Mouse (Mus musculus) liver, embryonic 14.5 days (tissue): ENCODE measurements around the gene Rab12. TPM values are rescaled to one million over a fixed set of nuclear protein-coding genes. Genes with fewer than 3 reads are reported as not detected.
A peak's percentile ranks its signal among the peaks of the same experiment; 100 is the strongest.

Experiments
- ATAC-seq: fragments of 200-750 bp; cut with Nextera tagmentation; 2 replicates; pipeline ENCODE4 v1.8.0; 2017; ENCODE audit warnings: moderate number of reproducible peaks, mild to moderate bottlenecking, moderate library complexity; ENCODE audit not compliant: insufficient read depth
- DNase-seq, 3 experiments: peaks; one replicate each; pipeline ENCODE4 v3.0.0-alpha.2; 2012 to 2013; ENCODE audit warnings: low read depth in 3 of 3, low spot score in 3 of 3
- H3K27ac ChIP-seq: fragments of 300-500 bp; sonication (generic); 2 replicates; pipeline ENCODE4 v1.5.1; 2014; ENCODE audit warnings: moderate library complexity, mild to moderate bottlenecking, control low read depth, inconsistent platforms
- H3K27me3 ChIP-seq: fragments of 300-500 bp; sonication (generic); 2 replicates; pipeline ENCODE4 v1.6.1; 2014; ENCODE audit warnings: mild to moderate bottlenecking, low read length, moderate library complexity; ENCODE audit not compliant: control insufficient read depth, insufficient read depth
- H3K36me3 ChIP-seq: fragments of 300-500 bp; sonication (generic); replicated peaks from 2 replicates; pipeline ENCODE4 v1.6.1; 2014; ENCODE audit warnings: low read depth; ENCODE audit not compliant: control insufficient read depth, insufficient read depth
- H3K4me1 ChIP-seq, 2 experiments: fragments of 200-500 bp in 1 of 2; fragments of 300-500 bp in 1 of 2; sonication (generic) in 1 of 2; replicated peaks; 2 replicates each; pipeline ENCODE4 v1.6.1; 2012 to 2014; ENCODE audit warnings: antibody characterized with exemption in 1 of 2, inconsistent platforms in 1 of 2, low read length in 1 of 2; ENCODE audit not compliant: control insufficient read depth in 2 of 2, insufficient read depth in 2 of 2
- H3K4me2 ChIP-seq: fragments of 300-500 bp; sonication (generic); 2 replicates; pipeline ENCODE4 v1.6.1; 2014; ENCODE audit warnings: low read depth, mild to moderate bottlenecking, control low read depth, moderate library complexity
- H3K4me3 ChIP-seq, 2 experiments: fragments of 200-500 bp in 1 of 2; fragments of 300-500 bp in 1 of 2; sonication (generic) in 1 of 2; 2 replicates each; pipeline ENCODE4 v1.5.1; 2012 to 2014; ENCODE audit warnings: low read depth in 2 of 2, low read length in 2 of 2, mild to moderate bottlenecking in 2 of 2, control low read depth in 1 of 2, inconsistent platforms in 1 of 2, moderate library complexity in 1 of 2; ENCODE audit not compliant: insufficient read depth in 1 of 2
- H3K9ac ChIP-seq: fragments of 300-500 bp; sonication (generic); replicated peaks from 2 replicates; pipeline ENCODE4 v1.6.1; 2014; ENCODE audit warnings: mild to moderate bottlenecking, control low read depth, moderate library complexity
- H3K9me3 ChIP-seq: fragments of 300-500 bp; sonication (generic); 2 replicates; pipeline ENCODE4 v1.6.1; 2016; ENCODE audit warnings: low read length, mixed read lengths; ENCODE audit not compliant: control insufficient read depth
- CTCF ChIP-seq: IDR thresholded peaks from 2 replicates; pipeline ENCODE4 v1.5.1; 2016; ENCODE audit warnings: antibody characterized with exemption, low read depth, control low read depth
- EP300 ChIP-seq: IDR thresholded peaks from 2 replicates; pipeline ENCODE4 v1.6.1; 2016; ENCODE audit warnings: antibody characterized with exemption, low read depth
- WGBS: fragments of 180-500 bp; shearing (Covaris S2); extraction: QIAGEN DNeasy Blood & Tissue Kit; methylation state at CpG from one replicate; pipeline ENCODE4 v1.1.7; 2014; ENCODE audit not compliant: insufficient replicate concordance; 5-methylcytosine and 5-hydroxymethylcytosine counted together
- polyA plus RNA-seq, 2 experiments: library from polyadenylated mRNA; depleted of rRNA in 1 of 2; stranded (reverse) in 1 of 2; unstranded in 1 of 2; fragments of >200 nt; fragmentation: Nextera tagmentation in 1 of 2; extraction: Ambion mirVana in 1 of 2; gene quantifications; 2 replicates each; pipeline versions ENCODE4 v1.2.1 to v1.2.3; 2012 to 2014

Rab12 gene
- polyA plus RNA-seq, 2 experiments: 5.4 to 8.4 TPM

DNA sequence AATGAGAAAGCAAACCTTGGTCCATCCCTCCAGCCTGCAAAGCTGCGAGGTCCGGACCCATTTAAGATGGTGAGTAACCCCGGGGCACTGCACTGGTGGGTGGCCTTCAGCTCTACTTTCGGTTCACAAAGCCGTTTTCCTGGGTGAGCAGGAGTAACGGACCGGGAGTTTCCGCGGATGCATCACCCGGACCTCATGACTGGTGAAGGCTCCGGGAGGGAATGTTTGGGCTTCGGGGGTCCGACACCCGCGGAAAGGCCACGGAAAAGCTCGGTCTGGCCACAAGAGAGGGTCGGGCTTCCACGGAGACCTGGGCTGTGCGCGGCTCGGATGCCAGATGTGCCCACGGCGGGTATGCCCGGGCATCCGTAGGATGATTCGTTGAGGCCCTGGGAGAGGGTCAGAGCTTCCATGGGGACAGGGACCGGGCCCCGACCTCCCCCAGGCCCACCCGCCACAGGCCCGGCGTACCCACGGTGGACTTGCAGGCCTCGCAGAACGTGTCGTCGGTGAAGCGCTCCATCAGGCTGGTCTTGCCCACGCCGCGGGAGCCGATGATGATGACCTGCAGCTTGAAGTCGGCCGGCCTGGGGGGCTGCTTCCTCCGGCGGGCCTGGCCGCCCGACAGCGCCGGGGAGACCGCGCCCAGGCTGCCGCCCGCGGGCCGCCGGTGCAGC lies 514 bp downstream of the Rab12 start:
- peak overlapping the region; percentile 88 to 98 for H3K4me3 ChIP-seq
- H3K9ac ChIP-seq: peak overlapping the region; percentile 93
- H3K27me3 ChIP-seq: no peaks in the 10 kb centered on the region
- no peak for TF ChIP-seq CTCF
- TF ChIP-seq EP300: no peak
- peak; percentile 15 to 27 (median 22) for DNase-seq
- peaks cover 6% of the 10 kb centered on the region in 2 experiments; a peak in 2 of 4 replicates for H3K4me1 ChIP-seq
- ATAC-seq: peak; percentile 73
- H3K4me2 ChIP-seq: peak overlapping the region; percentile 84
- H3K36me3 ChIP-seq: no peaks in the 10 kb centered on the region
- WGBS: under 1% methylated on average over 55 of the region's 57 CpGs
- H3K9me3 ChIP-seq: no peaks in the 10 kb centered on the region
- H3K27ac ChIP-seq: no peak overlapping the region

GRCm38 (mm10) chr17:66516953-66517352 lies 2.6 kb downstream of the Rab12 start:
- H3K9me3 ChIP-seq: no peaks in the 10 kb centered on the region
- no peaks in the 10 kb centered on the region for H3K27me3 ChIP-seq
- no peaks in the 10 kb centered on the region for H3K36me3 ChIP-seq
- peaks cover 6% of the 10 kb centered on the region in 2 experiments; a peak in 2 of 4 replicates for H3K4me1 ChIP-seq
- TF ChIP-seq EP300: no peak
- no peak overlapping the region for H3K9ac ChIP-seq
- DNase-seq: no peak
- ATAC-seq: no peak
- H3K4me2 ChIP-seq: no peak overlapping the region
- WGBS: 73% methylated on average over 4 of the region's 4 CpGs
- no peak overlapping the region for H3K4me3 ChIP-seq
- H3K27ac ChIP-seq: no peak overlapping the region

- no peak overlapping the region for H3K4me3 ChIP-seq
- peaks cover 6 to 8% of the 10 kb centered on the region in 2 experiments; a peak in 2 of 4 replicates for H3K4me1 ChIP-seq
- no peak overlapping the region for H3K9ac ChIP-seq
- TF ChIP-seq CTCF (no peak), EP300 (no peak)
- no peaks in the 10 kb centered on the region for H3K36me3 ChIP-seq
- H3K9me3 ChIP-seq: no peaks in the 10 kb centered on the region
- H3K27ac ChIP-seq: no peak overlapping the region
- no peak overlapping the region for H3K4me2 ChIP-seq
- H3K27me3 ChIP-seq: no peaks in the 10 kb centered on the region
- ATAC-seq (no peak), DNase-seq (no peak)
- WGBS: 58% methylated on average over 10 of the region's 10 CpGs
Observed at GRCm38 (mm10) chr17:66514288-66514995, 5.1 kb downstream of the Rab12 start.

DNA sequence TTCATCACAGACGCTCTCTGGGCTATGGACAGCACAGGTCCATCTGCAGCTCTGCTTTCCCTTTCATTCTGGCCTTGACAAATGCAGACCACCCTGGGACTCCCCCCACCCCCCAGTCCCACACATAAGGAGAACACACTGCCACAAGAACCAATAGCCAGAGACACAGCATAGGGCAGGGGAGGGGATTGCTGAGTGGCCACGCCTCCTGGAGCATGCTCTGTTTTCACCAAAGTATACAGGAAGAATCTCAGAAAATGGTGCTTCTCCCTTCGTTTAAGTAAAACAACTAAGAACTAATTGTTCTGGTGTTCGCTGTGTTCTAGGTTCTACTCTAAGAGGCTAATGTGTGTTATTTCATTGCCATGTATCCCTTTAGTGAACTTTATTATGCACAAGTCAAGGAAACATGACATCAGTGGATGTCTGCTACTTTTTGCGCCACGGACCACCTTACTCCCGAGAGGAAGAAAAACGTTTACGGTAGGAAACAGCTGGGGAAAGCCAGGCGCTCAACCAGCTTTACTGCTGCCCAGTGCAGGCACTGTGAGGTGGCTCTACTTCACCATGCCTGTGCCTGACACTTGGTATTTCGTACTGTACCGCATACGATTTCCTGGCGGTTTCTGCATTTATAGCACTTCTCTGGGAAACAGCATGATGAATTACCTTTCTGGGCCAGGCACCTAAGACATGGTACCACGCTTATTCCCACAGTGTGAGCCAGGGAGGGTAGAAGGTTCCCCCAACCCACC lies 7.2 kb downstream of the Rab12 start:
- WGBS: 61% methylated on average over 15 of the region's 15 CpGs
- ATAC-seq: no peak
- Histone ChIP-seq H3K27me3 (no peaks in the 10 kb centered on the region), H3K27ac (no peak overlapping the region), H3K4me1 (peaks cover 0 to 1% of the 10 kb centered on the region in 2 experiments; a peak in 1 of 4 replicates), H3K36me3 (no peaks in the 10 kb centered on the region), H3K4me3 (no peak overlapping the region), H3K9ac (no peak overlapping the region), H3K4me2 (0 out of 2 replicates have a peak overlapping the region, but pooled peaks have one; percentile 14), H3K9me3 (no peaks in the 10 kb centered on the region)
- no peak for DNase-seq
- TF ChIP-seq CTCF (no peak), EP300 (no peak)

GRCm38 (mm10) chr17:66510221-66510683 lies 9.3 kb downstream of the Rab12 start:
- H3K9ac ChIP-seq: no peak overlapping the region
- TF ChIP-seq CTCF (no peak), EP300 (no peak)
- H3K36me3 ChIP-seq: no peaks in the 10 kb centered on the region
- no peak overlapping the region for H3K4me3 ChIP-seq
- ATAC-seq (no peak), DNase-seq (no peak)
- no peaks in the 10 kb centered on the region for H3K9me3 ChIP-seq
- no peak overlapping the region for H3K4me2 ChIP-seq
- H3K4me1 ChIP-seq: peaks cover 0 to 1% of the 10 kb centered on the region in 2 experiments; a peak in 1 of 4 replicates
- no peak overlapping the region for H3K27ac ChIP-seq
- no peaks in the 10 kb centered on the region for H3K27me3 ChIP-seq
- 44% methylated on average over 10 of the region's 10 CpGs for WGBS
